Mouse (Mus musculus): ENCODE results near the gene Etv6.

DNA sequence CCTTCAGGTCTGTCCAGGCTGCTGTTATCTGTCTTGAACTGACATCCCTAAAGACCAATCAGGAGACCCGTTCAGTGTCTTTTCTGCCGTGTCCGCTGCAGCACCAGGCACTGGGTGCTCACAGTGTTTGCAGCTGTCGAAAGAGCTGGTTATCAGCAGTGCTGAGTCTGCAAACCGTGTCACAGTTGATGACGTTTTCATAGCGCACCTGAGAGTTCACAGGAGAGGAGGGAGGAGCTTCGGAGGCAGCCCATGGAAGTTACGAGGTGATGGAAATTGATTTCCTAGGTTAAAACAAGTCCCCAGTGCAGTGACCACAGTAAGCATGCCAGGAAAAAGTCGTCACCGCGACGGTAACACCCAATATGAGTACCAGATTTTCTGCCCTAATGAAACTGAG, 125.5 kb downstream of the Etv6 start:
- TF ChIP-seq CTCF (conservative IDR thresholded peaks at IDR 0.05; ENCODE audit: low read length): no peak
- TF ChIP-seq NANOG (IDR thresholded peaks at IDR 0.05; ENCODE audit: borderline replicate concordance, low read length): no peak
